Mouse (Mus musculus) right cerebral cortex, adult 18-20 months (tissue): ENCODE results near the gene Vsir.

Source experiments
- DNase-seq: peaks from one replicate; pipeline ENCODE4 v3.0.0; 2022; ENCODE audit warnings: mixed read lengths

Vsir gene

DNA sequence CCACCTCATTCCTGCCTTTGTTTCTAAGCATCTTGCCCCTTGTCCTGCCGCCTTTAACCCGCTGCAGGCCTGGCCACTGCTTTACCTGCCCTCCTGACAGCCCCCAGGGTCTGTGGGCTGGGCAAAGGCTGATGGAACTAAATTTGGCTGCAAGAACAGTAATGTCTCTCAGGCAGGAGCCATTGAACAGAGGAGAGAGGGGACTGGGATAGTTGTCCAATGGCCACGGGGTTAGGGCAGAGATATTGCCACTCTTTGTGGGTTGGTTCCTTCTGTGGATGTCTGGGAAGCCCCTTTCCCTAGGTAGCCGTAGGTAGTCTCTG is 7.3 kb downstream of the Vsir start:
- no peak for DNase-seq

DNA sequence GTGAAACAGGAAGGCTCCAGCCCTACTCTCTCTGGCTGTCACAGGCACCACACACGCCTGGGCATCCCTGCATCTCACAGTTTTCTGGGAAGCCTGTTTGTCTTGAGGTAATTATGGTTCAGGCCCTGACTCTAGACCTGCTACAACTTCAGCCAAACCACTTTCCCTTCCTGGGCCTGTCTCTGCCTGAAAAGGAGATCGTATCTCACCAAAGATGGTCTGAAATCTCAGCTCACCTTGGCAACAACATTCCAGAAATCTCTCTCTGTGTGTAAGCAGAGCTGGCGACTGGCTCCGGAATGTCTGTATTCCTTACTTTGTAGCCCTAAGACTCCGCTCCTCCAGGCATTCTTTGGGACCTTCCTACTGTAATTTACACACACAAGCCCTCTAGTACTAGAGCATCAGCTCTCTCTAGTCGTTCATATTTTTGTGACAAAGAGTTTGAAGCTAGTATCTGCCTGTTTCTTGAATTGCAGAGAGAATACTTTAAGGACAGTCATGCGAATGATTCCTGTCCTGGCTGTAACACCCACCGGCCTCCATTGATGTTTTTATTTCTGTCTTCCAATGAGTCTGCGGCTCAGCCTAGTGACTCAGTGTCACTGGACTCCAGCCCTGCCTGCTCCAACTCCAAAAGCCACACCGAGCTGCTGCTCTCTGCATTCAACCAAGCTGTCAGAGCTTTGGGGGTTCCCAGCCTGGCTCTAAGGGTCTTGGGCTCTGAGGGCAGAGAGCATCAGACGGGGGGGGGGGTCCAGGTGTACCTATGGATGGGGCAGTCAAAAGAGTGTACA is 8.4 kb downstream of the Vsir start:
- DNase-seq, result no peak

- DNase-seq, result no peak
Measured at GRCm38 (mm10) chr10:60357441-60357840, 10.8 kb downstream of the Vsir start.

DNA sequence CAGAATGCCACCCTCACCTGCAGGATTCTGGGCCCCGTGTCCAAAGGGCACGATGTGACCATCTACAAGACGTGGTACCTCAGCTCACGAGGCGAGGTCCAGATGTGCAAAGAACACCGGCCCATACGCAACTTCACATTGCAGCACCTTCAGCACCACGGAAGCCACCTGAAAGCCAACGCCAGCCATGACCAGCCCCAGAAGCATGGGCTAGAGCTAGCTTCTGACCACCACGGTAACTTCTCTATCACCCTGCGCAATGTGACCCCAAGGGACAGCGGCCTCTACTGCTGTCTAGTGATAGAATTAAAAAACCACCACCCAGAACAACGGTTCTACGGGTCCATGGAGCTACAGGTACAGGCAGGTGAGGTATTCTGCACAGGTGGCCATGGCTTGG is 11.2 kb downstream of the Vsir start:
- DNase-seq, result no peak

DNA sequence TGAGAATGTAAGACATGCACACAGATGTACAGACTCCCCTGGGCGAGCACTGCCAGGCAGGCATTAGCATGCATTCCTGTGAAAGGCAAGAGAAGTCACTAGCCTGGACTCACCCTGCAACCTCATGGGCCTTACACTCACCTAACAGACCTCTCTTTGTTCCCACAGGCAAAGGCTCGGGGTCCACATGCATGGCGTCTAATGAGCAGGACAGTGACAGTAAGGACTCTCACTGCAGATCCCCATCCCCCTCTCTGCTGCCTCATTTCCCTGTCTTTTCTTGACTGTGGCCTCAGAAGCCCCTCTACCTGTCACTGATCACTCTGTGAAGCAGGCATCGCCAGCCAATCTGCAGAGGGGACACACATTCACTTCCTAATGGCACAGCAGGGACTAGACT is 12.1 kb downstream of the Vsir start:
- no peak for DNase-seq

DNA sequence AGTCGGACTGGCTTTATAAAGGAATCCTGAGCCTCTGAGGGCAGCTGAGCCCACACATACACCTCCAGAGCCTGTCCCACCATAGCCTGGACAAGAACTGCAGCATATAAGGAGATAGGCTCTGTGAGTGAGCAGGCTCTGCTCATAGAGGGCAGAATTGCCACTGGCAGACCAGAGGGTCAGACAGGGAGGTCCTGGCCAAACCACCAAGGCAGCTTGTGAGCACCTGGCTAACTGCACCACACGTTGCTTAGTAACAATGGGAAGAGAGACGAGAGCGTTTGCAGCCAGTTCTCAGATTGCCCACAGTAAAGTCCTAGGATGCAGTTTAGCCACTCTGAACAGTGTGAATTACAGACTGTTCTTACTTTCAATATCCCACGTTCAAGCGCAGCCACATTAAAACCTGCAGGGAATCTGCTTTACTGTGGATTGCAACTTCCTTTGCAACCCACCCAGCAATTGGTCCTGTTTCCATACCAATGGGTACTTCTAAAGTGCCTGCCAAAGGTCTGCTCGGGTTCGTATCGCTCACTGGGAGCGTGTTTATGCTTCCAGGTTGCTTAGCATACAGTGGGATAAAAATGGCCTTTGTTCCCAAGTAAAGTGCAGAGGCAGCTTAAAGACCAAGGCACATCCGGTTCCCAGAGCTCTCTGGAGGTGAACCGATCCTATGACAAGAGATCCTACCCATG is 15.1 kb downstream of the Vsir start:
- no peak for DNase-seq

GRCm38 (mm10) chr10:60362310-60362628 is 15.6 kb downstream of the Vsir start:
- DNase-seq, result no peak

DNA sequence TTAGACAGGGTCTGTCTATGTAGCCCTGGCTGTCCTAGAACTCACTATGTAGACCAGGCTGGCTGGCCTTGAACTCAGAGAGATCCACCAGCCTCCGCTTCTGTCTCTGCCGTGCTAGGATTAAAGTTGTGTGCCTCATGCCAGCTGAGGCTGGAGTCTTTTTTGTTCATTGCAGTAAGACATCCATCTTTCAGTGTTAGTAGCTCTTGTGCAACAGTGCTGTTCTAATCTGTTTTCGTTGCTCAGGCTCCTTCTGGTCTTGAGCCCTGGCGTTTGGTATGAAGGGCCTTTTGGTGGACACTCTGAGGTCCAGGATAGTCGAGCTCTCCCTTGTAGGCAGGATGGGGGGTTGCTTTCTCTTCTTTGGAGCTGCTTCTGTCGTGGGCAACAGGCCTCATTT is 16.8 kb downstream of the Vsir start:
- no peak for DNase-seq

GRCm38 (mm10) chr10:60367145-60367544 is 20.5 kb downstream of the Vsir start:
- no peak for DNase-seq

- no peak for DNase-seq
Measured at GRCm38 (mm10) chr10:60367904-60368303, 21.3 kb downstream of the Vsir start.

DNA sequence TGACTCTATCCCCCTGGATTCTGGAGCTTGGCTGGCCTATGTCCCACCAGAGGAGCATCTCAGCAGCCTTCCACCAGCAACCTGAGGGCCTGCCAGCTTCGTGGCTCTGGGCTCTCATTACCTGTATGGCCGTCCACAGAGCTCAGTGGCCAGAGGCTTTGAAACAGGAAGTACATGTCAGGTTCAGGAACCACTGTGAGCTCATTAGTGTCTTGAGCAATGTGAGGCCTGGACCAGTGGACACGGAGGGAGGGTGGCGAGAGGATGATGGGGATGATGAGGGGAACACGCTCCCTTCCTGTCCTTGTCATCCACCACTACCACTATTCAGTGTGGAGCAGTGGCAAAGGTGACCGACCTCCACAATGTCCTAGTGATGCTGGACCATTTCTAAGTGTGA is 22.8 kb downstream of the Vsir start:
- DNase-seq, result no peak

GRCm38 (mm10) chr10:60370098-60370497 is 23.4 kb downstream of the Vsir start:
- no peak for DNase-seq

GRCm38 (mm10) chr10:60370601-60371061 is 24.0 kb downstream of the Vsir start:
- no peak for DNase-seq

DNA sequence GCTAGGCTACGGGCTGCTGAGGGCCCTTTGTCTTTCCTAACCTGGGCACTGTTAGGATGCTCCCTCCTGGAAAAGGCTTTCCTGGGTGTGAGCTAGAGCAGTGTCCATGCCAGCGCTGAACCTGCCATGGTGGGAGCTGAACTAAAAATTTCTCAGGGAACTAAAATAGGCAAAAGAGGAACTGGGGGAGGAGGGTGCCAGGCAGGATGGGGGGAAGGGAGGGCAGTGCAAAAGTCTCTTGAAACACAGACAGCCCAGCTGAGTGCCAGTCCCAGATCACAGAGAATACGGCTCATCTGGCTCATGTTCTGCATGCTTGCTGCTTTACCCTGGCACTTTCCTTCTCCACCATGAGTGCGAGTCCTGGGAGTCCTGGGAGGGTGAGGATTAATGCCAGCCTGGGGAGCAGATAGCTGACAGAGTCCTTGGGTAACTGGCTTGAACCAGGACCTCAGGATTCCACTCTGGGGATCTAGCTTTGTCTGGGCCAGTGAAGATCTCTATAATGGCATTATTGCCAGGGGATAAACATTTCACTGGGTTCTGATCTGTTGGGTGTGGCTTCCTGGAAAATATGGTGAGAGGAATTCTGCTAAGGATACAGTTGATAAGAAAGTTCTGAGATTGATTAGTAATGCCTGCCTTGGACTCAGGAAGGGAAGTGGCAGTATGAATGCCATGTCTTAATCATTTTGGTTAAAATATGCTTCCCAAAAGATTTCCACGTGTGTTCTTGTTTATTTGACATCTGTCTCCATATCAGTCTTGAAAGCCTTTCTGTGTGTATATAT is 25.1 kb downstream of the Vsir start:
- DNase-seq, result no peak

- no peak for DNase-seq
Measured at GRCm38 (mm10) chr10:60373543-60373936, 26.9 kb downstream of the Vsir start.

GRCm38 (mm10) chr10:60373937-60374578 is 27.4 kb downstream of the Vsir start:
- no peak for DNase-seq

- DNase-seq, result no peak
Measured at GRCm38 (mm10) chr10:60376704-60377103, 30.1 kb downstream of the Vsir start.

DNA sequence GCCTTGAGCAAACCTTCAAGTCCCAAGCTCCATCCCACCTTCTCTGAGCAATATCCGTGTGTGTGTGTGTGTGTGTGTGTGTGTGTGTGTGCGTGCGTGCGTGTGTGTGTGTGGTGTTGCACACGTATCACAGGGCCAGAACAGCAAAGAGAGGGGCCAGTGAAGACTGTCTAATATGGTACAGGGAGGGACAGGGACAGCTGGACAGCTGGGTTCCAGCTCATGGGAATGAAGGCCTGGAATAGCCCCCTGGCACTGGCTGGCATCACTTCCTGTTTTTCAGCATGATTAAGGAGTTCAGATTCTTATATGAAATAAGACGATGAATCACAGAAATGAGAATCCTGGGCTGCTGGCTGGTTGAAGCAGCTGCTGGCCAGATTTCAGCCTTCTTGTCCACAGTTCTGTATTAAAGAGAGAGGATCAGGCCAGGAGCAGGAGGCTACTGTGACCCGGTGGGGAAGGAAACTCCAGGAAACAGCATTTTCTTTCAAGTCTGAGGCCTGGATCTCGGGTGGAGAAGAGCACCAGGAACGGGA is 32.8 kb downstream of the Vsir start:
- no peak for DNase-seq

DNA sequence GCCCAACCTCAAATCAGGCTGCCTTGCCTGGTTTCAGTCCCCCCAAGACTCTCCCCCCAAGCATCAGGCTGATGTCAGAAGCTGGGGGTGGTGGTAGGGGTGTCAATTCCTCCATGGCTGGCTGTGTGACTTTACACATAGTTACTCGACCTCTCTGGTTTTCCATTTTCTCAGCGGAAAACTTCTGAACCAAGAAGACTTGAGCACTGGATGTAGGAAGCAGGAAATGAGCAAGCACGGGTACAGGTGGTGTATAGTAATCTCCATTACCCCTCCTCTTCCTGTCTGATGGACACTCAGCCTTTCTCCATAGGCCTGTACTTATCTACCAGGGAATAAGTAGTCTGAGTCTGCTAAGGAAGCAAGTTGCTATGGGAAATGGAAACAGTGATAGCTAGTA is 33.6 kb downstream of the Vsir start:
- DNase-seq, result no peak

GRCm38 (mm10) chr10:60381142-60381925 is 34.7 kb downstream of the Vsir start:
- no peak for DNase-seq

DNA sequence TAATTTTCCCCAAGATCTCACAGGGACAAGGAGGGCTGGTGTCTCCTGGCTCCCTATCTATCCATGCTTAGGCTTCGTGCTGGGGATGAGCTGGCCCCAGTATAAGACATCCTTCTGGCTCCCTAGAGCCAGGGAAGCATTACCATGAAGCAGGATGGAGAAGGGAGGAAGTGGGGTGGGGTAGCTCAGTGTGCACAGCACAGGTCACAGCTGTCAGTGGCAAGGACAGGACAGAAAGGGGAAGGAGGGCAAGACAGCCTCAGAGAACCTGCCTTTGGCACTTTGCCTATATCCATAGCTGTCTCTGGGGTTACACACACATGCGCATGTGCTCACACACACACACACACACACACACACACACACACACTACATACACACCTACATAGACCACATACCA is 41.7 kb downstream of the Vsir start:
- no peak for DNase-seq

GRCm38 (mm10) chr10:60389447-60389865 is 42.8 kb downstream of the Vsir start:
- no peak for DNase-seq
